Mouse (Mus musculus) ES-CJ7 (cell line): Measurements from ENCODE around the gene Zic4.

ENCODE experiments used
- DNase-seq: peaks from one replicate; pipeline ENCODE4 v3.0.0; 2011; ENCODE audit warnings: low read depth, low spot score

Zic4 gene

DNA sequence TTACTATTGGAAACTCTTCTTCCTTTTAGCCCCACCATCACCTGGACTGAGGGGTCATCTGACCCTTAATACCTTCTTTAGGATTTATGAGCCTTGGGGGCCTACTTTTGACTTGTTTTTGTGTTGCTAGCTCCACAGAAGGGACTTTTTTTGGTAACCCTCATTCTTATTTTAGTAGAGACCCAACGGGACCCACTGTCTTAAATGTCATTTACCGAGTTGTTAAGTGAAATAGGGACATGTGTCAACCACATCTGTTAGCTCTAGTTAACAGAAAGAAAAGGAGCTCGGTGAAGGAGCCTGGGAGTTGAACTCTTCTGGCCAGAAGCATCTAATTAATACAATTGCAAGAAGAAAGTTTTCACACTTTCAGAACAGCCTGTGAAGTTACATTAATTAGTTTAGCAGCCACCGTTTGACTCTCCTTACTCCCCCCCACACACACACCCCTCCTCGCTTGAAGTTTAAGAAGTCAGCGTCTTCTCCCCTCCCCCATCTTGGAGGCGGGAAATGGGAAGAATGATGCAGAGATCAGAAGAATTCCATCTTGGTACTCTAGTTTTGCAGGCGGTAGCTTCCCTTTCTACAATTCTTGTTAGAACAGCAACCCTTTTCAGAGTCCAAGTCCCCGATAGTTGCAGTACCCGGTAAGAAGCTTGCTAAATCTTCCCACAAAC lies 17.7 kb downstream of the Zic4 start:
- DNase-seq, result no peak

DNA sequence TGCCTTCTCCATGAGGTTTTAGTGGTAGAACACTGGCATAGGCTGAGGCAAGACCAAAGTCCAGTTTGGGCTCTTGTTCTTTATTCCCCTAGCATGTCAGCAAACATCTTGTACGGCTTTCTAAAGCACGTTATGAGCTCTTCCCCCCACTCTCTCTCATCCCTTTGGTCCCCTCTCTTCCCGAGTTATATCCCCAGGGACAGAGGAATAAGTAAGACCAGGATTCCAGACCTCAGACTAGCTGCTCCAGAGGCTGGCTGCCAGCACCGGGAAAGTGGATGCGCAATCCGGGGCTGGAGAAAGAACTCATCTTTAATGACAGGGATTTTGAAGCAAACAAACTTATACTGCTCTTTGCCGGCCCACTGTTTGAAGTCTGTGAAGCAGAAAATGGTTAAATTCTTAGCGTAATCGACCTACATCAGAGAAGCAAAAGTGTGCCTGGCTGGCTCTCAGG lies 18.3 kb downstream of the Zic4 start:
- no peak for DNase-seq

- peak; percentile 46 for DNase-seq
Observed at GRCm38 (mm10) chr9:91381284-91382110, 19.3 kb downstream of the Zic4 start.

GRCm38 (mm10) chr9:91382111-91382379 lies 19.8 kb downstream of the Zic4 start:
- no peak for DNase-seq

DNA sequence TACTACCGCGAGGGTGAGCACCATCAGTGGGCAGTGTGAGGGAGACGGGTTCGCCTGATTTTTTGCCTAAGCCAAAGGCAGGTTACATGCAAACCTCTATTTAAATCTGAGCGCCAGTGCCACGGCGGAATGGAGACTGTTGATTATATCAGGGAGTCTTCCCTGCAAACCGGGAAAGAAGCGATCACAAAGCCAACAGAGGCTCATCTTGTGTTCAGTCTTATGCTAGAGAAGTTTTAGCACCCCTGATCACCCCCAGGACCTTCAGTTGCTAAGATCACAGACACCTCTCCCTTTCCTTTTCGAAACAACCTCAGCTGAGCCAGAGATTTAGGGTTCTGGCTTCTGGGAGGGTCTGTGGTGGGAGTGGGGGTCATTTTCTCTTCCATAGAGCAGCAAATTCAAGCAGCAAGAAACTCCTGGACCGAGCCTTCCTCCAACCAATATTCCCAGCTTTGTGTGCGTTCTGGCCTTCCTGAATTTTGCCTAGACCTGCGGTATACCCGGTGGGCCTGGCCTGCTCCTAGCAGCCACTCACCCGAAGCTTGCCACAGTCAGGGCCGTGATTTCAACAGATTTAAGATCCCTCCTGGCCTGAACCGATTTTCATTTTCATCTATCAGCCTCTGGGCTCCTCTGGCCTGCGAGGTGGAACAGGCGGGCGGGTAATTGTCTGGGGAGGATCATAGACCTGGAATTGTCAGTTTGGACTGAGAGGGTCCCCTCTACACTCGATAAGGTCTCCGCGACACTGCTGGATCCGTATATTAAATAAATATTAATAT lies 20.4 kb downstream of the Zic4 start:
- peak; percentile 30 for DNase-seq

GRCm38 (mm10) chr9:91383441-91384135 lies 21.4 kb downstream of the Zic4 start:
- DNase-seq, result no peak

DNA sequence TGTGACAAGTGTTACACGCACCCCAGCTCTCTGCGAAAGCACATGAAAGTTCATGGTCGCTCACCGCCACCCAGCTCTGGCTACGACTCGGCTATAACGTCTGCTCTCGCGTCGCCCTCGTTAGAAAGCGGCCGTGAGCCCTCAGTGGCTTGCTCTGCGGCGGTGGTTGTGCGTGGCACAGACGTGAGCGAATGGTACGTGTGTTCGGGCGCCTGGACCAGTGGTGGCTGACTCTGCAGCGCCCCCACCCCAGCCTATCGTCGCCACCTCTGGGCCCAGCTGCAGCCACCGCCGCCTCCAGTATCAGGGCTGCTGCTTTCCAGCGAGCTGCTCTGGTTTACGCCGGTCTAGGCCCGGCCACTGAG lies 21.9 kb downstream of the Zic4 start:
- peak; percentile 63 for DNase-seq

GRCm38 (mm10) chr9:91384693-91385560 lies 22.7 kb downstream of the Zic4 start:
- no peak for DNase-seq

- DNase-seq, result no peak
Observed at GRCm38 (mm10) chr9:91385561-91386430, 23.6 kb downstream of the Zic4 start.

DNA sequence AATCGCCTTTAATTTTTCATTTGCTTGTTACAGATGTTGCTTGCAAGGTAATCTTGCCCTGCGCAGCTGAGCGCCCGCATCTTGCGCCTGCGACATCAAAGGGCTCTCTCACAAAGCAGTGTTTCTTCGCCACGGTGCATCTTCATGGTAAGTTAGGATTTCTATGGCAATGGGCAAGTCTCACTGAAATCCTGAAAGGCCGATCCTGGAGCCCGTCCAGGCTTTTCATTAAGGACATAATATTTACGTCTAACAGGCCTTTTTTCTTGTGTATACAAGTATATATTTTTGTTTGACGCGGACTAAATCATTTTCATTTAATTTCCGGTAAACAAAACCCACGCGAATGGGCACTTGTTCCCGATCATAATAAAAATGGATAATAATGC lies 24.3 kb downstream of the Zic4 start:
- DNase-seq, result no peak

GRCm38 (mm10) chr9:91386891-91387739 lies 24.9 kb downstream of the Zic4 start:
- peak; percentile 40 for DNase-seq

- no peak for DNase-seq
Observed at GRCm38 (mm10) chr9:91387740-91388080, 25.5 kb downstream of the Zic4 start.

DNA sequence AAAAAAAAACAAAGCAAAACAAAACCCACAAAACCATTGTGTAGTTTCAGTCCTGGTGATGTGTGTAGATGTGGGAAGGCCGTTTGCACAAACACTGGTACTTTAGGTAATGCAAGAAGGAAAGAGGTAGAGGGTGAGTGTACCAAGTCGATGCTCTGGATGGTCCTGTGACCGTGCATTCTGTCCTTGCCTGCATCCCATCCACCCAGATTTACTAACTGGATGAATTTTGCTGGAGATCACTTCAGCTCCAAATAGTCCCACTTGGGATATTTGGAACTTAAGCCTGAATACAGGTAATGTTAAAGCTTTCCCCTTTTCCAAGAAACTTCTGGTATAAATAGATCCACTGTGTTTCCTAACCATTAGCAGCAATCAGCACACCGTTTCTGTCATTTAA lies 26.0 kb downstream of the Zic4 start:
- DNase-seq, result no peak

DNA sequence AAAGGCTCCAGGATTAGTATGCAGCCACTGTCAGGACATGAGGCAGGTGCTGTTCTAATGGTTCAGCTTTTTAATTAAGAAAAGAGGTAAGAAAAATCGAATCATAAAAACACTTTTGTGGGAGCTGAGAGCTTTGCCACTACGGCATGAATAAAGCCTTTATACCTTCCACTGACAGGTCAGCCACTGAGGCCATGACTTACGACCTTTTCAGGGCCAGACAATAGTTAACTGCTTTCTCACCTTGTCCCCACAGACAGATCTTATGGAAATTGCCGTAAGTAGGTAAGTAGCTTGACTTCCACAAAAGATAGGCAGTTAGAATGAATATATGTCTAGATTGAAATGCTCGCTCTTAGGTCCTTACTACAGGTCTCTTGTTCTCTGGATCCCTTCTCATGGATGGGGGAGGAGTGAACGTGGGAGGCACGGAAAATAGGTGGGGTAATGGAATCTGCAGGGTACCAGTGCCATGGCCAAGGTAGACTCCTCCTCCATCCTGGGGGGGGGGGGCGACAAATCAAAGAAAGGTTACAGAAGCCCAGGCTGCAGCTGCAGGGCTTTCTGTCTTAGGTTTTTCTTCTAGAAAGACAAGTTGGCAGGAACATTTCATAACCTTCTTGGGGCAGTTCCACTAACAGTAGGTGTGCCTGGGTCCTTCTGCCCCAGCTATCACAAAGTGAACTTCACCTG lies 31.3 kb downstream of the Zic4 start:
- no peak for DNase-seq

GRCm38 (mm10) chr9:91394211-91394646 lies 32.0 kb downstream of the Zic4 start:
- DNase-seq, result no peak

DNA sequence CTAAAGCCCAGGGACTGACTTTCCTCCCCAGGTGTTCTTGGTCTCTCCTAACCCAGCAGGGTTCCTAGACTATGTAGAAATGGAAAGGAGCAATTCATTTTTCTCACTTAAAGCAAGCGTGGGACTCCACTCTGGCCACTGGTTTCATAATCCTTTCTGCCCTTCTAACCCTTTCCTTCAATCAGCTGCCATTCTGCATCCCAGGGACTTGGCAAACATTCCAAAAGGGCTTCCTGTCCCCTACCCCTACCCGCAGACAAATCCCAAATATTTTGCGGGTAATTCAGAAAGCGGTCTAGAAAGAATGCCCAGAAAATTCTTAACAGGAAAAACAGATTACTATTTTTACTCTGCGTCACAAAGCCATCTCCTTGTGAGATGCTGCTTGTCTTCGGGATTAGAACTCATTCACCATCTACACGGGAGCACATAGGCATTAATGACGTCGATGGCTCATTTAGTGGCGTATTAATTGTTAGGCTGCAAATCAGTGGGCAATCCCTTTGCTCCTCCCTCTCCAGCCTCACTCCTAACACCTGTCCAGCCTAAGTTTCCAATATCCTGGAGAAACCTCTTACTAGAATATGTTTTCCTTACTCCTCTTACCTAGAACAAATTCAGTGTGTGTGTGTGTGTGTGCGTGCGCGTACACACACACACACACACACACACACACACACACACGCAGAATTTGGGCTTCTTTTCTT lies 33.0 kb downstream of the Zic4 start:
- DNase-seq, result no peak

DNA sequence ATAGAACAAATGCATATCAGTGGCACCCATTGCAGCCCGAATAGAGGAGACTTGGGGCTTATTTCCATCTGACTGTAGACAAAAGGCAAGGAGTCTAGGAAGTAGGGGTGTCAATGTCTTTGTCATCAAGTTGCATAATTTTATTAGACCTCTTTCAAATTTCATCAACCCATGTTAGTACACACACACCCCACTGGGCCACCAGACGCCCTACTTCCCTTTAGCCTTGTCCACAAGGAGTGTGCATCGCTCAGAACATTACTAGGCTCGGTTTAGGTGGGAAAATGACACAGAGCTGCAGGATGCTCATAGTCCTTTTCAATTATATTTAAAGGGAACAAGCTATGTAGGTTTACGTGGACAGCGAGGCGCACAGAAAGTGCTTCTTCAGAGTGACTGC lies 37.8 kb downstream of the Zic4 start:
- DNase-seq, result no peak
